In the genomic region with DNA sequence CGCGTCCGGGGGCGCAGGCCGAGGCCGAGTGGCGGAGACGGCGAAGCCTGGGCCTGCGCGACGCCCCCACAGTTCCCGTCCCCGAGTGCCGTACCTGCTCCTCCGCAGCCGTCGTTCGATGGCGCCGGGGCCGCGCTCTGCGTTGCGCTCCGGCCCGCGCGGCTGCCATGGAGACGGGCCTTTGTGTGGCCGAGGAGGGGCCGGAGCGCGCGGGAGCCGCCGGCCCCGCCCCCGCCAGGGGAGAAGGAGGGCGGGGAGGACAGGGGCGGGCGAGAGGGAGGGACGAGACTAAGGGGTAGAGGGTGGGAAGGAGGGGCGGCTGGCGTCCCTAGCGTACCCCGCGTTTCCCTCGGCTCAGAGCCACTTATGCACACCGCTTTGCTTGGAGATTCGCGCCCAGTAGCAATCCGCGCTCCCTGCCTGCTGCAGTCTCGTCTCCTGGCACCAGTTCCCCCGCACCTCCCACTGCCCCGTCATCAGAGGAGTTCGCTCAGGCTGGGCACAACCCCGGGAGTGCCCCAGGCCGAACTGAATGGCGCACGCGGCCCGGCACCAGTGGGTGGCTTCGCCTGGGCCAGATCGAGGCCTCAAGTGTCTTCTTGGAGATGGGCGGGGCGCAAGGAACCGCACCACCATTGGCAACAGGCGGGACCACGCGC, we compare ENCODE assay signal across 8 mouse cellular contexts. TPM values are rescaled to one million over a fixed set of nuclear protein-coding genes. Genes with fewer than 3 reads are reported as not detected.
DNase-seq lines count a peak whose midpoint lies in the region; ATAC-seq and TF ChIP-seq lines count a peak whose summit lies in the region.

A gene (minus strand): TSS at position 218 of the 659 bp plus-strand sequence.

- no peaks in the 10 kb centered on the region for H3K36me3 ChIP-seq in lung, embryonic 15.5 days

- peak; percentile 56 for TF ChIP-seq POLR2A in cerebellum, adult 2 months (IDR thresholded peaks at IDR 0.05; ENCODE audit: borderline replicate concordance, insufficient read depth, low read length)

- TF ChIP-seq CTCF in cerebellum, adult 2 months (IDR thresholded peaks at IDR 0.05; ENCODE audit: borderline replicate concordance, insufficient read depth, low read depth, low read length): no peak

- ATAC-seq in frontal cortex, adult (ENCODE audit: low TSS enrichment): peak; percentile 52
- ATAC-seq in lung, embryonic 15.5 days (ENCODE audit: borderline replicate concordance, extremely low read depth, low FRiP score, low TSS enrichment): peak; percentile 84

- peak within 1 kb of the TSS; percentile 93 for H3K27ac ChIP-seq in cerebellum, adult 2 months (ENCODE audit: insufficient read depth, low read length)
- H3K27ac ChIP-seq in lung, embryonic 15.5 days: peak within 1 kb of the TSS; percentile 96

- H3K27me3 ChIP-seq in cerebellum, adult 2 months (ENCODE audit: control insufficient read depth, insufficient read depth, low read length): no peaks in the 10 kb centered on the region
- H3K27me3 ChIP-seq in lung, embryonic 15.5 days: no peaks in the 10 kb centered on the region

- H3K4me3 ChIP-seq in cerebellum, adult 2 months (replicated peaks; ENCODE audit: insufficient read depth, low read depth, low read length): peak within 1 kb of the TSS; percentile 81
- H3K4me3 ChIP-seq in lung, embryonic 15.5 days: peak within 1 kb of the TSS; percentile 87

- peak; percentile 94 for DNase-seq in NIH3T3 (ENCODE audit: low read depth)
- peak; percentile 80 to 86 for DNase-seq in cerebellum, adult 2 months
- peak; percentile 82 for DNase-seq in heart, postnatal 4 days
- DNase-seq in layer of hippocampus, adult 8-10 months (ENCODE audit: low spot score in 2 of 2): peak; percentile 71 to 72
- DNase-seq in ovary, postnatal 10 days (ENCODE audit: low spot score): peak; percentile 79
- DNase-seq in thymus, postnatal 10 days (ENCODE audit: low spot score in 2 of 2): no peak

- no peaks in the 10 kb centered on the region for H3K9me3 ChIP-seq in lung, embryonic 15.5 days

- peak within 1 kb of the TSS; percentile 85 for H3K9ac ChIP-seq in lung, embryonic 15.5 days

- under 1% methylated on average over 63 of the region's 72 CpGs for WGBS in cerebellum, adult 2 months
- WGBS in lung, embryonic 15.5 days: 1% methylated on average over 61 of the region's 72 CpGs

- peaks cover 52% of the 10 kb centered on the region for H3K4me1 ChIP-seq in cerebellum, adult 2 months (ENCODE audit: control insufficient read depth, insufficient read depth, low read length)
- H3K4me1 ChIP-seq in lung, embryonic 15.5 days: peaks cover 57% of the 10 kb centered on the region

- peak within 1 kb of the TSS; percentile 96 for H3K4me2 ChIP-seq in lung, embryonic 15.5 days

RNA-seq across cellular contexts. Expression of the gene that starts here (rescaled TPM):
- 127 and 141 TPM in 2 replicates for polyA plus RNA-seq in cerebellum, adult 2 months (2012; rRNA removed)
- 100 to 1,000 TPM; 132 to 137 TPM for total RNA-seq in heart, postnatal 4 days (2021)
- total RNA-seq in layer of hippocampus, adult 8-10 months (2022): 10 to 100 TPM; 54.0 to 78.5 (median 67.5) TPM
- polyA plus RNA-seq in lung, embryonic 15.5 days (2015; fragmentation: Nextera tagmentation; extraction: Ambion mirVana): 123 and 128 TPM in 2 replicates

Comparison
In these comparisons a context has a peak if more than half of its experiments do, and no peak if none do; other contexts are left out.
1. DNase-seq: peak in NIH3T3 (single experiment), cerebellum, adult 2 months (2 of 2), heart, postnatal 4 days (single experiment), layer of hippocampus, adult 8-10 months (2 of 2) and ovary, postnatal 10 days (single experiment); none in thymus, postnatal 10 days (0 of 2).